Mouse (Mus musculus): Measurements from ENCODE around the gene Scube2. TPM values are rescaled to one million over a fixed set of nuclear protein-coding genes. Genes with fewer than 3 reads are reported as not detected.
A peak's percentile ranks its signal among the peaks of the same experiment; 100 is the strongest.

The Scube2 gene
- polyA plus RNA-seq, 1 experiment from 2014 or later: 5.2 TPM

- Histone ChIP-seq H3K27me3 (replicated peaks; ENCODE audit: control insufficient read depth, insufficient read depth, low read length) (no peaks in the 10 kb centered on the region), H3K36me3 (ENCODE audit: control insufficient read depth, insufficient read depth, low read length) (no peaks in the 10 kb centered on the region), H3K4me2 (ENCODE audit: low read depth, low read length) (no peak overlapping the region), H3K4me1 (ENCODE audit: control insufficient read depth, insufficient read depth, low read length) (no peaks in the 10 kb centered on the region), H3K9me3 (ENCODE audit: control insufficient read depth, low read length) (no peaks in the 10 kb centered on the region), H3K27ac (replicated peaks; ENCODE audit: low read depth, low read length) (no peak overlapping the region), H3K4me3 (ENCODE audit: low read depth, low read length) (no peak overlapping the region), H3K9ac (ENCODE audit: low read depth, low read length) (no peak overlapping the region)
- ATAC-seq (ENCODE audit: low read depth) (no peak), DNase-seq (ENCODE audit: low spot score) (no peak)
- WGBS: 56% methylated on average over 1 of the region's 1 CpGs
Observed at GRCm38 (mm10) chr7:109803516-109803915, 62.0 kb downstream of the Scube2 start.

GRCm38 (mm10) chr7:109800626-109801025 lies 64.9 kb downstream of the Scube2 start:
- Histone ChIP-seq H3K9me3 (ENCODE audit: control insufficient read depth, low read length) (no peaks in the 10 kb centered on the region), H3K4me2 (ENCODE audit: low read depth, low read length) (no peak overlapping the region), H3K4me3 (ENCODE audit: low read depth, low read length) (no peak overlapping the region), H3K27me3 (replicated peaks; ENCODE audit: control insufficient read depth, insufficient read depth, low read length) (no peaks in the 10 kb centered on the region), H3K27ac (replicated peaks; ENCODE audit: low read depth, low read length) (no peak overlapping the region), H3K9ac (ENCODE audit: low read depth, low read length) (no peak overlapping the region), H3K4me1 (ENCODE audit: control insufficient read depth, insufficient read depth, low read length) (no peaks in the 10 kb centered on the region), H3K36me3 (ENCODE audit: control insufficient read depth, insufficient read depth, low read length) (no peaks in the 10 kb centered on the region)
- ATAC-seq (ENCODE audit: low read depth) (no peak), DNase-seq (ENCODE audit: low spot score) (no peak)
- 94% methylated on average over 4 of the region's 4 CpGs for WGBS

GRCm38 (mm10) chr7:109799168-109799567 lies 66.3 kb downstream of the Scube2 start:
- Histone ChIP-seq H3K36me3 (ENCODE audit: control insufficient read depth, insufficient read depth, low read length) (no peaks in the 10 kb centered on the region), H3K4me2 (ENCODE audit: low read depth, low read length) (no peak overlapping the region), H3K9ac (ENCODE audit: low read depth, low read length) (no peak overlapping the region), H3K27me3 (replicated peaks; ENCODE audit: control insufficient read depth, insufficient read depth, low read length) (no peaks in the 10 kb centered on the region), H3K4me3 (ENCODE audit: low read depth, low read length) (no peak overlapping the region), H3K4me1 (ENCODE audit: control insufficient read depth, insufficient read depth, low read length) (no peaks in the 10 kb centered on the region), H3K27ac (replicated peaks; ENCODE audit: low read depth, low read length) (no peak overlapping the region), H3K9me3 (ENCODE audit: control insufficient read depth, low read length) (no peaks in the 10 kb centered on the region)
- peak; percentile 74 for DNase-seq (ENCODE audit: low spot score)
- no peak for ATAC-seq (ENCODE audit: low read depth)
- WGBS: 64% methylated on average over 11 of the region's 11 CpGs

GRCm38 (mm10) chr7:109795564-109795963 lies 69.9 kb downstream of the Scube2 start:
- no peaks in the 10 kb centered on the region for H3K9me3 ChIP-seq (ENCODE audit: control insufficient read depth, low read length)
- no peak overlapping the region for H3K4me3 ChIP-seq (ENCODE audit: low read depth, low read length)
- H3K27ac ChIP-seq (replicated peaks; ENCODE audit: low read depth, low read length): no peak overlapping the region
- WGBS: 63% methylated on average over 5 of the region's 5 CpGs
- no peaks in the 10 kb centered on the region for H3K36me3 ChIP-seq (ENCODE audit: control insufficient read depth, insufficient read depth, low read length)
- H3K9ac ChIP-seq (ENCODE audit: low read depth, low read length): no peak overlapping the region
- H3K4me1 ChIP-seq (ENCODE audit: control insufficient read depth, insufficient read depth, low read length): no peaks in the 10 kb centered on the region
- H3K4me2 ChIP-seq (ENCODE audit: low read depth, low read length): no peak overlapping the region
- DNase-seq (ENCODE audit: low spot score): no peak
- no peaks in the 10 kb centered on the region for H3K27me3 ChIP-seq (replicated peaks; ENCODE audit: control insufficient read depth, insufficient read depth, low read length)
- no peak for ATAC-seq (ENCODE audit: low read depth)

GRCm38 (mm10) chr7:109794556-109794955 lies 70.9 kb downstream of the Scube2 start:
- 54% methylated on average over 2 of the region's 2 CpGs for WGBS
- peak; percentile 17; the same call in 1 of the 2 replicates for ATAC-seq (ENCODE audit: low read depth)
- no peak overlapping the region for H3K9ac ChIP-seq (ENCODE audit: low read depth, low read length)

GRCm38 (mm10) chr7:109792759-109793158 lies 72.7 kb downstream of the Scube2 start:
- H3K9me3 ChIP-seq (ENCODE audit: control insufficient read depth, low read length): no peaks in the 10 kb centered on the region
- no peak overlapping the region for H3K4me2 ChIP-seq (ENCODE audit: low read depth, low read length)
- no peaks in the 10 kb centered on the region for H3K36me3 ChIP-seq (ENCODE audit: control insufficient read depth, insufficient read depth, low read length)
- H3K27me3 ChIP-seq (replicated peaks; ENCODE audit: control insufficient read depth, insufficient read depth, low read length): no peaks in the 10 kb centered on the region
- H3K27ac ChIP-seq (replicated peaks; ENCODE audit: low read depth, low read length): no peak overlapping the region
- H3K4me1 ChIP-seq (ENCODE audit: control insufficient read depth, insufficient read depth, low read length): no peaks in the 10 kb centered on the region
- H3K9ac ChIP-seq (ENCODE audit: low read depth, low read length): no peak overlapping the region
- peak; percentile 73 for DNase-seq (ENCODE audit: low spot score)
- peak; percentile 30; the same call in 1 of the 2 replicates for ATAC-seq (ENCODE audit: low read depth)
- WGBS: 84% methylated on average over 2 of the region's 2 CpGs
- no peak overlapping the region for H3K4me3 ChIP-seq (ENCODE audit: low read depth, low read length)

More at GRCm38 (mm10) chr7:109794556-109794955, 70.9 kb downstream of the Scube2 start:
- Histone ChIP-seq H3K4me3 (ENCODE audit: low read depth, low read length) (no peak overlapping the region), H3K9me3 (ENCODE audit: control insufficient read depth, low read length) (no peaks in the 10 kb centered on the region), H3K4me2 (ENCODE audit: low read depth, low read length) (no peak overlapping the region), H3K27me3 (replicated peaks; ENCODE audit: control insufficient read depth, insufficient read depth, low read length) (no peaks in the 10 kb centered on the region), H3K4me1 (ENCODE audit: control insufficient read depth, insufficient read depth, low read length) (no peaks in the 10 kb centered on the region), H3K36me3 (ENCODE audit: control insufficient read depth, insufficient read depth, low read length) (no peaks in the 10 kb centered on the region), H3K27ac (replicated peaks; ENCODE audit: low read depth, low read length) (no peak overlapping the region)
- peak; percentile 61 for DNase-seq (ENCODE audit: low spot score)

- Histone ChIP-seq H3K4me2 (ENCODE audit: low read depth, low read length) (no peak overlapping the region), H3K27me3 (replicated peaks; ENCODE audit: control insufficient read depth, insufficient read depth, low read length) (no peaks in the 10 kb centered on the region), H3K4me3 (ENCODE audit: low read depth, low read length) (no peak overlapping the region), H3K27ac (replicated peaks; ENCODE audit: low read depth, low read length) (no peak overlapping the region), H3K36me3 (ENCODE audit: control insufficient read depth, insufficient read depth, low read length) (no peaks in the 10 kb centered on the region), H3K4me1 (ENCODE audit: control insufficient read depth, insufficient read depth, low read length) (no peaks in the 10 kb centered on the region), H3K9me3 (ENCODE audit: control insufficient read depth, low read length) (no peaks in the 10 kb centered on the region), H3K9ac (ENCODE audit: low read depth, low read length) (no peak overlapping the region)
- ATAC-seq (ENCODE audit: low read depth) (no peak), DNase-seq (ENCODE audit: low spot score) (no peak)
- WGBS: 59% methylated on average over 3 of the region's 3 CpGs
Observed at GRCm38 (mm10) chr7:109790818-109791217, 74.7 kb downstream of the Scube2 start.

GRCm38 (mm10) chr7:109787860-109788259 lies 77.6 kb downstream of the Scube2 start:
- Histone ChIP-seq H3K4me2 (ENCODE audit: low read depth, low read length) (no peak overlapping the region), H3K9me3 (ENCODE audit: control insufficient read depth, low read length) (no peaks in the 10 kb centered on the region), H3K4me3 (ENCODE audit: low read depth, low read length) (no peak overlapping the region), H3K36me3 (ENCODE audit: control insufficient read depth, insufficient read depth, low read length) (no peaks in the 10 kb centered on the region), H3K27me3 (replicated peaks; ENCODE audit: control insufficient read depth, insufficient read depth, low read length) (peaks cover 5% of the 10 kb centered on the region; the same call in 1 of the 2 replicates), H3K27ac (replicated peaks; ENCODE audit: low read depth, low read length) (no peak overlapping the region), H3K9ac (ENCODE audit: low read depth, low read length) (no peak overlapping the region), H3K4me1 (ENCODE audit: control insufficient read depth, insufficient read depth, low read length) (no peaks in the 10 kb centered on the region)
- 91% methylated on average over 2 of the region's 2 CpGs for WGBS
- ATAC-seq (ENCODE audit: low read depth) (no peak), DNase-seq (ENCODE audit: low spot score) (no peak)

GRCm38 (mm10) chr7:109783281-109783680 lies 82.2 kb downstream of the Scube2 start:
- no peaks in the 10 kb centered on the region for H3K9me3 ChIP-seq (ENCODE audit: control insufficient read depth, low read length)
- ATAC-seq (ENCODE audit: low read depth) (no peak), DNase-seq (ENCODE audit: low spot score) (peak; percentile 22)
- no peaks in the 10 kb centered on the region for H3K36me3 ChIP-seq (ENCODE audit: control insufficient read depth, insufficient read depth, low read length)
- no peak overlapping the region for H3K4me3 ChIP-seq (ENCODE audit: low read depth, low read length)
- no peak overlapping the region for H3K9ac ChIP-seq (ENCODE audit: low read depth, low read length)
- H3K4me2 ChIP-seq (ENCODE audit: low read depth, low read length): no peak overlapping the region
- 0 out of 2 replicates have a peak, but pooled peaks cover 6% of the 10 kb centered on the region for H3K4me1 ChIP-seq (ENCODE audit: control insufficient read depth, insufficient read depth, low read length)
- H3K27me3 ChIP-seq (replicated peaks; ENCODE audit: control insufficient read depth, insufficient read depth, low read length): peaks cover 48% of the 10 kb centered on the region
- 31% methylated on average over 7 of the region's 7 CpGs for WGBS
- H3K27ac ChIP-seq (replicated peaks; ENCODE audit: low read depth, low read length): no peak overlapping the region
